Mouse (Mus musculus) megakaryocyte, embryonic 14.5 days (primary cell): ENCODE measurements around the gene Dnajc21.

ENCODE experiments used
- FLI1 ChIP-seq: IDR thresholded peaks from 2 replicates; pipeline ENCODE4 v1.6.1; 2012; ENCODE audit warnings: low read length, inconsistent platforms, mixed read lengths
- GATA1 ChIP-seq: IDR thresholded peaks from 3 replicates; pipeline ENCODE4 v1.6.1; 2012; ENCODE audit warnings: mixed read lengths, low read length, inconsistent platforms, borderline replicate concordance

DNA sequence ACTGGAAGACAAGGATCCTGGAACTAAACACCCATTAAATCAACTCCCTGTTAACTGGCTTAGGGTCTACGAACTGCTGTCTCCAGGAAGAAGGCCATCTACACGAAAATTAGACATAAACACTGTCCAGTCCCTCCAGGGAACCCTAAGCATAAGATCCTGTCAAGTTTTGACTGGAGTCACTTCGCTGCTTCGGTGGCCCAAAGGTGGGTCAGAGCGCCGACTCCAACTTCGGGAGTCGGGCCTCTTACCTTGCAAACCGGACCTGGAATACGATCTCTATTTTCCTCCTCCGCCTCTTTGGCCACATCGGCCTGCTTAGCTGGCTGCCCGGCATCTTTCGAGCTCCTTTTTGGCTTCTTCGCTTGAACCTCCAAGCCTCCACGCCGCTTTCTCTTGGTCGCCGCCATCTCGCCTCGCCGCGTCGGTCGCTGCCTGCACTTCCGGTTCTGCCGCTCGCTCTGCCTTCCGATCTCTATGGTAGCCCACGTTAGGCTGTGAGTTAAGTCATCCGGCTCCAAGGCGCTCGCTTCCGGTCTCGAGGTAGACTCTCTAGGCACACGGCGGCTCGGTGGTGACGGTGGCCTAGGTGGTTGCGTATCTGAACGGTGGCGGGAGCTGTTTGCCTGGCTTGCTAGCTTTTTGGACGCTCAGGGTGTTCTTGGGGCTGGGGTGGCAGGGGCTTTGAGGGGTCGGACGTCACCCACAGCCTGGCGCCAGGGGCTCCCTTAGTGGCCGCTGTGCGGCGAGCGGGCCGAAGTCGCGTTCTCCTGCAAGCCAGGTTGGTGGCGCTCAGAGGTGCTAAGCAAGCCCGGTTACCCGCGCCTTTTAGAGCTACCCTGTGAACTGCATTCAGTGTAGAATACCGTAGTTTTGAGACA is 15.4 kb upstream of the Dnajc21 start, which contains the start of the genes Brix1 and Rad1:
- TF ChIP-seq GATA1 (no peak), FLI1 (peak; percentile 94)
